Mouse (Mus musculus) liver, embryonic 14.5 days (tissue): ENCODE results near the gene Nacad.

ENCODE experiments used
- CTCF ChIP-seq: IDR thresholded peaks from 2 replicates; pipeline ENCODE4 v1.5.1; 2016; ENCODE audit warnings: antibody characterized with exemption, low read depth, control low read depth
- EP300 ChIP-seq: IDR thresholded peaks from 2 replicates; pipeline ENCODE4 v1.6.1; 2016; ENCODE audit warnings: antibody characterized with exemption, low read depth

DNA sequence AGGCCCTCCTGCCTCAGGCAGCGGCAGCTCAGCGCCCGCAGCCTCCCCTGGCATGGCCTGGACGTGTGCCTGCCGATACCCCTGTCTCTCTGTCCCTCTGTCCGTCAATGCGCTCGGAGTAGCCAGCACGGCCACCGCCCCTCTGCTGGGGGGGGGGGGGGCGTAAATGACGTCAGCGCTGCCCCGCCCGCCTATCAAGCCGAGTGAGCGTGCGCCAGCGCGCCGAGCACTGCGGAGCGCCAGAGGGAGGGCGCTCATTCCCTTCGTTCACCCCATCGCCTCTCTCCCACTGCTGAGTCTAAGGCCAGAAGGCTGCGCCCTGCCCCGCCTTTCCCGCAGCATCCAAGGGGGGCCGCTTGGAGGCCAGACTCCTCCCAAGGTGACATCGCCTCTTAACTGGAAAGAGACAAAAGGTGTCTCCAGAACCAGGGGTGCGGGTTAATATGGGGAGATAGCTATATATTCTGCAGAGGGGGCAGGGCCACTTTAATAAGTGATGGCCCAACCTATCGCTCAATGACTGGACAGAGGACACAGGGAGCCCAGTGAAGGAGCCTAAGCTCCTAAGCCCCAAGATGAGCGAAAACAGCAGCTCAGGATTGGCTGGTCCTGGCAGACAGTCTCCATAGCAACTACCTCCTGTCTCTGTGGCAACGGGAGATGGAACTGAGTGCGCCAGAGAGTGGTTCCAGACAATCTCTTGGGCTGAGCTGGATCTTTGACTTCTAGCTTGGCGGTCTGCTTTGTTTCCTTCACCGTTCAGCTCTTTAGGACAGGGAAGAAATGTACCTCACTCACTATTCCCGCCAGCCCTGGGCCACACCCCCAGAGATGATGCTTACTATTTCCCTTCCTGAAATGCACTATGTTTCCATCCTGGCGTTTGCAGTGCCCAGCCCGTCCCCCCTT is at the start of gene Nacad:
- no peak for TF ChIP-seq CTCF
- no peak for TF ChIP-seq EP300
